Mouse (Mus musculus): ENCODE measurements at regions not wholly inside any gene's neighbourhood (a gene's known extent, or its start where the extent isn't known, plus 50 kb on each side); places are given as distances from the start of the nearest gene placed in this dataset.

- no peak for DNase-seq
Measured at GRCm38 (mm10) chr13:37503898-37504297, 158.9 kb downstream of the Ly86 start.

- DNase-seq = no peak
Measured at GRCm38 (mm10) chr13:37504373-37504772, 159.4 kb downstream of the Ly86 start.

- no peak for DNase-seq
Measured at GRCm38 (mm10) chr13:37505617-37506016, 160.6 kb downstream of the Ly86 start.

GRCm38 (mm10) chr13:37506046-37506445 is 161.0 kb downstream of the Ly86 start:
- peak; percentile 93 for DNase-seq

DNA sequence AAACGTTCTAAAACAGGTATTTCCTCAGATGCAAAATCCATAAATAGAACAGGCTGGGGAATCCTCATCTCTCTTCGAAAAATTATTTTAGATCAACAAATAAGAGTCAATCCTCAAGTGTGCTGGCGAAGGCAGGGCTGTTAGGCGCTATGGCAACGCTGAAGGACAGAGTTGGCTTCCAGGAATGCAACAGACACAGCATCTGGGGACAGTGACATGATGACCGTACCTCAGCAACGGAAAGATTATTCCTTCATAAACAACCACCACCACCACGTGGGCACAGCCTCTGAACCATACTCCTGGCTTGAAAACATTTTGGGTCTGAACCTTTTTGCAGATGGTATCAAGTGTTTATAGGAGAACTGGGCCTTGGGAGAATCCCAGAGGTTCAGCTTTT is 161.7 kb downstream of the Ly86 start:
- DNase-seq = peak; percentile 66

- DNase-seq = no peak
Measured at GRCm38 (mm10) chr13:37507146-37507545, 162.1 kb downstream of the Ly86 start.

- DNase-seq = peak; percentile 69
Measured at GRCm38 (mm10) chr13:37508385-37509351, 163.7 kb downstream of the Ly86 start.

- no peak for DNase-seq
Measured at GRCm38 (mm10) chr13:37509352-37509851, 164.4 kb downstream of the Ly86 start.

- no peak for DNase-seq
Measured at GRCm38 (mm10) chr13:37510511-37510910, 165.5 kb downstream of the Ly86 start.

DNA sequence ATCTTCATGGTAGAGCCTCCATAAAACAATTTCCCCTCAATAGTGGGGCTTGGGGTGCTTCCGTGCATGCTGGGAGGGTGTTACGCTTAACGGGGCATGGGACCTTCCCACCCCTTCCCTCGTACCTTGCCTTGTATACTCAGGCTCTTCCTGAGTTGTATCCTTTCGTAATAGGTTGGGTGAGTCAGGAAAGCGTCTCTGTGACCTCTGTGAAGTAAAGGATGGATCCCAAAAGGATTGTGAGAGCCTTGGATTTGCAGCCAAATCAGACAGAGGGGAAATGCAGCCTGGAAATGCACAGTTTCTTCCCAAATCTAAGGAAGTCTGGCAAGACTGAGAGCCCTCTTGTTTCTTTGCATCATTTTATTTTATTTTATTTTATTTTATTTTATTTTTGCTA is 166.0 kb downstream of the Ly86 start:
- DNase-seq = no peak

- DNase-seq = no peak
Measured at GRCm38 (mm10) chr13:37511406-37511805, 166.4 kb downstream of the Ly86 start.

GRCm38 (mm10) chr13:37512781-37513180 is 167.8 kb downstream of the Ly86 start:
- DNase-seq = no peak

GRCm38 (mm10) chr13:37513206-37513904 is 168.3 kb downstream of the Ly86 start:
- DNase-seq = no peak

DNA sequence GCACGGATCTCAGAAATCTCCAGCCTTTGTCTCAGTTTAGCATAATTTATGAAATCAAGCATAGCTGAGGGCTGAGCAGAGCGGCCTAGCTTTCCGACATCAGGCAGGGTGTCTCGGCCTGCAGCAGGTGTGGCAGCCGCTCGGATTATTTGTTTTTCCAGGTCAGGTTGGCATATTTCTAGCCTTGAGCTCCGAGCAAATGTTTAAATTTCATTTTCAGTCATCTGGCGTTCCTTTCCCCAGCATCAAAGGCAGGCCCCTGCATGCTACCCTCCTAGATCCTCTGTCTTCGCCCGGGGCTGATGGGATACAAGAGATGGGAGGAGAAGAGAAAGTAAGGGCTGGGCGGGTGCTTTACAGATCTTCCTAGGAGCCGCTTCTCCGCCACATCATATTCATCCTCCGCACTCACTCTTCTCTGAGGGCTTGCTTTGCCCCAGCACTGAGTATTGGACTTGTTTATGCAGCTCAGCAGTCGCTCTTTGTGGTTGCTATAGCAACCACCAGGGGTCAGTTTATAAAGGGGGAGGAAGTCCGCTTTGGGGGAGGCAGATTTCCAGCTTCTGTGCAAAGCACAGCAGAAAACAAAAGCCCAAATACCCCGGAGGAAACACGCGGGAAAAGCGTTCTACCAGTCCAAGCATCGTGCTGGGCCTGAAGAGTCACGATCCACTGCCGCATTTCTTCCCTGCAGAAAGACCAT is 169.0 kb downstream of the Ly86 start:
- DNase-seq = no peak

DNA sequence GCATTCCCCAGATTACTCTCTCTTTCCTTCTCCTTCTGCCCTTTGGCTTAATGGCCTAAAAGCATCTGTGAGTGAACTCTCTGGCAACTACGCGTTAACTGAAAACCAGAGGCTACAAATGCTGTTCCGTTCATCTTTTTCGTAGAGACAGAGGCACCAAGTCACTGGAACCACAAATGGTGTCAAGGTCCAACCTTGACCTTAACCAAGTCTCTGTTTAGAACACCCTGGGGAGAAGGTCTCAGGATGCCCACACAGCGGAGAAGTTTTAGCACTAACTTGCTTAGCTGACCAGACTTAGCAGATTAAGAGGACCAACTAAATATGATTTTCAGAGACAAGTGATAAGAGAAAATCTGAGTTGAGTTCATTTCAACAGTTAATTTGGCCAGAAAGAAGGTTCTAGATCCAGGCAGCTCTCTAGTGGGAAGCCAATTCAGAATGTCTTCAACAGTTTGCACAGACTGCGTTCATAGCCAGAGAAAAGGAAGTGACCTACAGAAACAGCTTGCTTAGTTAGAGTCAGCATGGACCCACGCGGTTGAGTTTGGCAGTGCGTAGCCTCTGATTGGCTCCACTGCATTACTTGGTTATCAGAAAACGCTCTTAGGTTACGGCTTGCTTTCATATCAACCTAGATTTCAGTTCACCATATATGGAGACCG is 169.8 kb downstream of the Ly86 start:
- no peak for DNase-seq

- DNase-seq = no peak
Measured at GRCm38 (mm10) chr13:37517055-37517807, 172.2 kb downstream of the Ly86 start.

DNA sequence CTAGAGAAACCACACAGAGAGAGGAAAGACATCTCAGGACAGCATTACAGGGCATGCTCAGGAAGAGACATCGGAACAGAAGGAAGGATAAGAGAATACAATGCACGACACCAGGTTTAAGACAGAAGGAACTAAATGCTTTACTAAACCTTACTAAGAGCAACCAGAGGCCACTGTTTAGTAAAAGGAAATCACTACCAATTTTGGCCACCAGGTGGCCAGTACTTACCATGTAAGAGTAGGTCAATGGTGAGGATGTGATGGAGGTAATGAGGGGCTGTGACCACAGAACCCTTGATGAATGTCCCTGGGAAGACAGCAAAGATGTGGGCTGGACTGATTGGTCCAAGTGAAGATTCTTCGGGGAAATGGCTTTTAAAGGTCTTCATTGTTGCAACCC is 174.9 kb downstream of the Ly86 start:
- no peak for DNase-seq

DNA sequence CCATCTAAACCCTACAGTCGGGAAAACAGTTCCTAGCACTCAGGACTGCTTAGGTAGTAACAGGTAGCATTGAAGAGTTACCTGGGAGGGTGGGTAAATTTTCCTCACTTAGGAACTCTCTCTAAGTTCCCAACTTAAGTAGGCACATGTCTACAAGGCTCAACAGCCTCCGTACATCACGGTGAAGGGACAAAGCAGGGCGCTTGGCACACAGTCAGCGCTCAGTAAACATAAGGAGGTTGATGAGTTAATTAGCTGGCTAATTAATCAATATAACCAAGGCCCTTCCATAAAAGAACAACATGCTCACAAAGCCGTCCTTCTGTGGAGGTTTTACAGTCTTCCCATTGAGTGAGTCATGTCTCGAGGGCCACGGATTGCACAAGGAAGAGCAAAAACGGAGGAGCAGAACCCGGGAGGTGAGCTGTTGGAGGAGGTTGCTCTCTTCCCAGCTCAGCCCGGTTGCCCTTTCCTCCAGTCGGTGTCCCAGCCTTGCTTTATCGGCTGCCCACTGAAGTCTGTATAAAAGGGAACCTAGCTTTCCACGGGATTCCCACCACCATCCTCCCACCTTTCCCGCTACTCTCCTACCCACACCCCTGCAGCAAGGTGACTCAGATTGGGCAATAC is 180.2 kb downstream of the Ly86 start:
- peak; percentile 69 for DNase-seq

- DNase-seq = no peak
Measured at GRCm38 (mm10) chr13:37526102-37526501, 181.1 kb downstream of the Ly86 start.

GRCm38 (mm10) chr13:37528380-37528779 is 183.4 kb downstream of the Ly86 start:
- peak; percentile 59 for DNase-seq

GRCm38 (mm10) chr13:37528876-37529275 is 183.9 kb downstream of the Ly86 start:
- DNase-seq = no peak
